In genomic region chr1:66608304-66608703, GRCm38 (mm10) we compare ENCODE assay signal across 30 mouse cellular contexts.
"Had no signal": no experiment of that assay in that cellular context is flagged by ENCODE, and none has a peak within 500 bp of the region (broad histone marks: within the 10 kb centered on the region; RNA-seq: fewer than 3 reads in every experiment).

No protein-coding gene starts in this region.

- H3K27me3 ChIP-seq: limb, embryonic 12.5 days; limb, embryonic 13.5 days; limb, embryonic 15.5 days; liver, embryonic 12.5 days; liver, embryonic 13.5 days; liver, embryonic 15.5 days; lung, embryonic 15.5 days; megakaryocyte, embryonic 14.5 days; midbrain, embryonic 12.5 days; midbrain, embryonic 13.5 days; midbrain, embryonic 15.5 days; neural tube, embryonic 12.5 days; neural tube, embryonic 13.5 days had no signal

- H3K9me3 ChIP-seq: limb, embryonic 10.5 days; limb, embryonic 12.5 days; limb, embryonic 13.5 days; limb, embryonic 15.5 days; liver, embryonic 12.5 days; liver, embryonic 13.5 days; liver, embryonic 15.5 days; lung, embryonic 15.5 days; megakaryocyte, embryonic 14.5 days; midbrain, embryonic 10.5 days; midbrain, embryonic 12.5 days; midbrain, embryonic 13.5 days; midbrain, embryonic 15.5 days; neural tube, embryonic 12.5 days; neural tube, embryonic 13.5 days had no signal

- H3K4me2 ChIP-seq: limb, embryonic 12.5 days; limb, embryonic 13.5 days; limb, embryonic 15.5 days; liver, embryonic 11.5 days; liver, embryonic 12.5 days; liver, embryonic 13.5 days; liver, embryonic 15.5 days; lung, embryonic 15.5 days; midbrain, embryonic 11.5 days; midbrain, embryonic 12.5 days; midbrain, embryonic 13.5 days; midbrain, embryonic 15.5 days; neural tube, embryonic 12.5 days; neural tube, embryonic 13.5 days had no signal

- DNase-seq: left cerebral cortex, postnatal 4 days; liver; liver, embryonic 13.5 days; liver, postnatal 0 days; lung, adult 18-20 months; lung, adult 2 months; lung, postnatal 10 days; lung, postnatal 14 days; midbrain, embryonic 14.5 days had no signal

- ATAC-seq: liver, embryonic 12.5 days; liver, postnatal 0 days; midbrain, embryonic 13.5 days; midbrain, embryonic 15.5 days; midbrain, embryonic 16.5 days had no signal

- H3K4me1 ChIP-seq: limb, embryonic 10.5 days; limb, embryonic 12.5 days; limb, embryonic 13.5 days; limb, embryonic 15.5 days; liver, embryonic 12.5 days; liver, embryonic 13.5 days; liver, embryonic 15.5 days; lung, embryonic 15.5 days; megakaryocyte, embryonic 14.5 days; midbrain, embryonic 10.5 days; midbrain, embryonic 12.5 days; midbrain, embryonic 13.5 days; midbrain, embryonic 15.5 days; neural tube, embryonic 12.5 days; neural tube, embryonic 13.5 days had no signal

- H3K27ac ChIP-seq: left cerebral cortex, adult 2 months; limb, embryonic 10.5 days; limb, embryonic 12.5 days; limb, embryonic 13.5 days; limb, embryonic 15.5 days; liver, embryonic 12.5 days; liver, embryonic 13.5 days; liver, embryonic 14.5 days; liver, embryonic 15.5 days; lung, embryonic 15.5 days; macrophage; midbrain, embryonic 10.5 days; midbrain, embryonic 12.5 days; midbrain, embryonic 13.5 days; midbrain, embryonic 15.5 days; neural tube, embryonic 12.5 days; neural tube, embryonic 13.5 days had no signal

- H3K9ac ChIP-seq: limb, embryonic 12.5 days; limb, embryonic 13.5 days; limb, embryonic 15.5 days; liver, embryonic 12.5 days; liver, embryonic 13.5 days; liver, embryonic 14.5 days; liver, embryonic 15.5 days; liver, postnatal 0 days; lung, embryonic 15.5 days; midbrain, embryonic 12.5 days; midbrain, embryonic 13.5 days; midbrain, embryonic 15.5 days; neural tube, embryonic 12.5 days; neural tube, embryonic 13.5 days had no signal

- H3K36me3 ChIP-seq: limb, embryonic 10.5 days; limb, embryonic 12.5 days; limb, embryonic 13.5 days; limb, embryonic 15.5 days; liver, embryonic 12.5 days; liver, embryonic 13.5 days; liver, embryonic 15.5 days; lung, embryonic 15.5 days; midbrain, embryonic 10.5 days; midbrain, embryonic 12.5 days; midbrain, embryonic 13.5 days; midbrain, embryonic 15.5 days; neural tube, embryonic 12.5 days; neural tube, embryonic 13.5 days had no signal

- H3K4me3 ChIP-seq: left cerebral cortex, adult 2 months; limb, embryonic 10.5 days; limb, embryonic 12.5 days; limb, embryonic 13.5 days; limb, embryonic 15.5 days; liver, embryonic 12.5 days; liver, embryonic 13.5 days; liver, embryonic 15.5 days; lung, embryonic 15.5 days; megakaryocyte, embryonic 14.5 days; midbrain, embryonic 10.5 days; midbrain, embryonic 12.5 days; midbrain, embryonic 13.5 days; midbrain, embryonic 15.5 days; myocyte; neural tube, embryonic 12.5 days; neural tube, embryonic 13.5 days had no signal
